Mouse (Mus musculus) liver, embryonic 14.5 days (tissue): Measurements from ENCODE around the gene Sdhb.

Source experiments
- CTCF ChIP-seq: IDR thresholded peaks from 2 replicates; pipeline ENCODE4 v1.5.1; 2016; ENCODE audit warnings: antibody characterized with exemption, low read depth, control low read depth
- EP300 ChIP-seq: IDR thresholded peaks from 2 replicates; pipeline ENCODE4 v1.6.1; 2016; ENCODE audit warnings: antibody characterized with exemption, low read depth

GRCm38 (mm10) chr4:140975356-140975755, 14.4 kb downstream of the Sdhb start:
- TF ChIP-seq EP300 (no peak), CTCF (no peak)
